Mouse (Mus musculus) kidney, postnatal 4 days (tissue): ENCODE data around the gene Spata31d1a.
"Not testable (repeated sequence)": the region's sequence is repeated elsewhere in the genome, so short reads cannot be mapped to it uniquely, and the experiment has no call there.

Experiments
- DNase-seq, 2 experiments: peaks; one replicate each; pipeline ENCODE4 v3.0.0; 2021; ENCODE audit warnings: mixed read lengths in 2 of 2

Gene Spata31d1a

GRCm38 (mm10) chr13:59710230-59710629, at the start of gene Spata31d1a:
Gene Spata31d1a, minus strand, starts transcription at chr13:59710330.
- DNase-seq: no peak

- peak in 1 of 2 experiments; percentile 33 for DNase-seq
Observed at GRCm38 (mm10) chr13:59756906-59757305, 46.8 kb upstream of the Spata31d1a start.

- no peak for DNase-seq
Observed at GRCm38 (mm10) chr13:59750310-59750709, 40.2 kb upstream of the Spata31d1a start.

- peak in 1 of 2 experiments; percentile 29 for DNase-seq
Observed at GRCm38 (mm10) chr13:59746711-59747110, 36.6 kb upstream of the Spata31d1a start, which contains the start of gene 1700014D04Rik. Gene 1700014D04Rik, minus strand, starts transcription at chr13:59746752.

- peak; percentile 67 to 68 for DNase-seq
Observed at GRCm38 (mm10) chr13:59746164-59746563, 36.0 kb upstream of the Spata31d1a start.

- DNase-seq: no peak
Observed at GRCm38 (mm10) chr13:59745462-59745861, 35.3 kb upstream of the Spata31d1a start.

- DNase-seq: peak; percentile 59 to 60
Observed at GRCm38 (mm10) chr13:59741697-59742096, 31.6 kb upstream of the Spata31d1a start.

- DNase-seq: no peak
Observed at GRCm38 (mm10) chr13:59741096-59741495, 31.0 kb upstream of the Spata31d1a start.

GRCm38 (mm10) chr13:59739397-59739796, 29.3 kb upstream of the Spata31d1a start:
- no peak for DNase-seq

- DNase-seq: no peak
Observed at GRCm38 (mm10) chr13:59738455-59738854, 28.3 kb upstream of the Spata31d1a start.

- DNase-seq: no peak
Observed at GRCm38 (mm10) chr13:59735190-59735589, 25.1 kb upstream of the Spata31d1a start.

- peak in 1 of 2 experiments; percentile 16 for DNase-seq
Observed at GRCm38 (mm10) chr13:59734347-59734746, 24.2 kb upstream of the Spata31d1a start.

GRCm38 (mm10) chr13:59733936-59734335, 23.8 kb upstream of the Spata31d1a start:
- DNase-seq: no peak

- DNase-seq: no peak
Observed at GRCm38 (mm10) chr13:59731652-59732051, 21.5 kb upstream of the Spata31d1a start, which contains the start of gene Spata31d1d. Gene Spata31d1d, minus strand, starts transcription at chr13:59731752.

- DNase-seq: peak; percentile 87 to 91
Observed at GRCm38 (mm10) chr13:59728378-59729093, 18.4 kb upstream of the Spata31d1a start.

- DNase-seq: peak in 1 of 2 experiments; percentile 22
Observed at GRCm38 (mm10) chr13:59726139-59726867, 16.2 kb upstream of the Spata31d1a start.

GRCm38 (mm10) chr13:59722089-59722488, 12.0 kb upstream of the Spata31d1a start:
- DNase-seq: not testable (repeated sequence)

GRCm38 (mm10) chr13:59719475-59719874, 9.3 kb upstream of the Spata31d1a start:
- DNase-seq: no peak

- peak in 1 of 2 experiments; percentile 31 for DNase-seq
Observed at GRCm38 (mm10) chr13:59718857-59719440, 8.8 kb upstream of the Spata31d1a start.

GRCm38 (mm10) chr13:59713710-59714109, 3.6 kb upstream of the Spata31d1a start:
- no peak for DNase-seq

GRCm38 (mm10) chr13:59711984-59712383, 1.9 kb upstream of the Spata31d1a start, which contains the start of gene Spata31d1b:
Gene Spata31d1b, plus strand, starts transcription at chr13:59712284.
- DNase-seq: not testable (repeated sequence)

- DNase-seq: peak; percentile 60 to 74
Observed at GRCm38 (mm10) chr13:59704562-59704961, 5.6 kb downstream of the Spata31d1a start.

- no peak for DNase-seq
Observed at GRCm38 (mm10) chr13:59703514-59703913, 6.6 kb downstream of the Spata31d1a start.
